Mouse (Mus musculus): ENCODE measurements around the gene Saysd1. TPM values are rescaled to one million over a fixed set of nuclear protein-coding genes. Genes with fewer than 3 reads are reported as not detected.
A peak's percentile ranks its signal among the peaks of the same experiment; 100 is the strongest.

Saysd1 gene
- polyA plus RNA-seq, 1 experiment = 5.9 TPM

DNA sequence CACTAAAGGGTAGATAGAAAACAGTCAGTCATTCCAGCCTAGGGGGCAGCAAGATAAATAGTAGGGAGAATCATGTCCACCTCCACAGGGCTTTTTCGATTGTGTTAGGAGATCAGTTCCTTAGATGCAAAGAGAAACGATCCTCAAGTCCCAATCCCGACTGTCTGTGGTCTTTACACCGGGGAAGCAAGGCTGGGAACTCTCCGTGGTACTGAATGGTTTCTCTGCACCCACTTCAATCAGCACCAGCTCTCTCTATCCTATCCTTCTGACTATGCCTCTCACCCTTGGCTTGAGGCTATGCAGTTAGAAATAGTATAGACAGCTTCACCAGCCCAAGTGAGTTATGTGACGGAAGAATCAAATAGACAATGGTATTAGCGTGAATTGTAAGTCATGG, 44.8 kb downstream of the Saysd1 start:
- Histone ChIP-seq H3K27ac (ENCODE audit: control insufficient read depth, insufficient read depth, low read depth, low read length, poor library complexity) (no peak overlapping the region), H3K4me3 (replicated peaks; ENCODE audit: control insufficient read depth, low read depth, low read length) (no peak overlapping the region), H3K4me1 (ENCODE audit: control insufficient read depth, insufficient read depth, low read length) (no peaks in the 10 kb centered on the region)
- TF ChIP-seq CTCF (IDR thresholded peaks at IDR 0.05; ENCODE audit: control insufficient read depth, insufficient read depth, low read length) = no peak
- TF ChIP-seq POLR2A (IDR thresholded peaks at IDR 0.05; ENCODE audit: borderline replicate concordance, control insufficient read depth, low read depth, low read length) = no peak
- 18% methylated on average over 7 of the region's 7 CpGs for WGBS

- Histone ChIP-seq H3K4me3 (replicated peaks; ENCODE audit: control insufficient read depth, low read depth, low read length) (no peak overlapping the region), H3K27ac (ENCODE audit: control insufficient read depth, insufficient read depth, low read depth, low read length, poor library complexity) (no peak overlapping the region)
- TF ChIP-seq CTCF (IDR thresholded peaks at IDR 0.05; ENCODE audit: control insufficient read depth, insufficient read depth, low read length) = no peak
- no peak for TF ChIP-seq POLR2A (IDR thresholded peaks at IDR 0.05; ENCODE audit: borderline replicate concordance, control insufficient read depth, low read depth, low read length)
Observed at GRCm38 (mm10) chr14:20084335-20084734, 54.0 kb downstream of the Saysd1 start.

DNA sequence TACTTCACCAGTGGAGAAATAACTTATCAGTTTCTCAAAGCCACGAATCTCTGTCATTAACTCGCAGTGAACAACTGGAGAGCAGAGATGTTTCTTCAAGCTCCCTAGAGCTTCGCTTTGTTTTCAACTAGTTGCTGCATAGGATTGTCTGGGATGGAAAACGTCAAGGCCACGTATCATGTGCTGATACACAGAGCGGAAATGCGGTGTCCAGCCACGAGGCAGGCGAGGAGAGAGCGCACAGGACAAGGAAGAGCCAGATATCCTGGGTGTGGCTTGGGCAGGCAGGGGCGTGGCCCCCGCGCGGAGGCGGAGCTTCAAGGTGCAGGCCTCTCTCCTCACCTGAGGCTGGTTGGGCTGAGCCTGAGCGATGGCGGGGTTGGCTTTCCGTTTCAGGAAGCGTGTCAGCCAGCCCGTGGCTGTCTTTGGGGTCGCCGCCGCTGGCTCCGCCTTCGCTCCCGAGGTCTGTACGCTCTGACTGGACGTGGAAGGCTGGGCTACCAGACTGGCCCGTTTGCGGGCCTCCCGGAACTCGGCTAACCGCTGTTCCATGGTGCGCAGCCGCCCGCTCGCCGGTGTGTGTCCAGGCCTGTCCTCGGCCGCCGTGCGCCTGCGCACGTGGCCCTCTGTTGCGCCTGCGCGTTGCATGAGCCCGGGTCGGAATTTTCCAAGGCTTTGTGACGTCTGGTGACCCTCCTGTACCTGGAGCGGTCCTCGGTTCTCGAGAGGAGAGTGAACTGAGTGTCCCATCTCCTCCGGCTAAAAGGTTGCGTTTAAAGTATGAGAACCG, 55.6 kb downstream of the Saysd1 start:
- no peaks in the 10 kb centered on the region; the same call in 1 of the 2 replicates for H3K4me1 ChIP-seq (ENCODE audit: control insufficient read depth, insufficient read depth, low read length)
- H3K4me3 ChIP-seq (replicated peaks; ENCODE audit: control insufficient read depth, low read depth, low read length) = peak overlapping the region; percentile 62
- WGBS = under 1% methylated on average over 55 of the region's 56 CpGs
- peak overlapping the region; percentile 90 for H3K27ac ChIP-seq (ENCODE audit: control insufficient read depth, insufficient read depth, low read depth, low read length, poor library complexity)
- no peak for TF ChIP-seq CTCF (IDR thresholded peaks at IDR 0.05; ENCODE audit: control insufficient read depth, insufficient read depth, low read length)
- TF ChIP-seq POLR2A (IDR thresholded peaks at IDR 0.05; ENCODE audit: borderline replicate concordance, control insufficient read depth, low read depth, low read length) = peak; percentile 71; the same call in 1 of the 2 replicates

More at GRCm38 (mm10) chr14:20084335-20084734, 54.0 kb downstream of the Saysd1 start:
- H3K4me1 ChIP-seq (ENCODE audit: control insufficient read depth, insufficient read depth, low read length) = no peaks in the 10 kb centered on the region; the same call in 1 of the 2 replicates

GRCm38 (mm10) chr14:20081937-20082533, 56.3 kb downstream of the Saysd1 start:
- H3K27ac ChIP-seq (ENCODE audit: control insufficient read depth, insufficient read depth, low read depth, low read length, poor library complexity) = no peak overlapping the region
- WGBS = 37% methylated on average over 5 of the region's 5 CpGs
- TF ChIP-seq CTCF (IDR thresholded peaks at IDR 0.05; ENCODE audit: control insufficient read depth, insufficient read depth, low read length) = no peak
- no peak for TF ChIP-seq POLR2A (IDR thresholded peaks at IDR 0.05; ENCODE audit: borderline replicate concordance, control insufficient read depth, low read depth, low read length)
- no peaks in the 10 kb centered on the region; the same call in 1 of the 2 replicates for H3K4me1 ChIP-seq (ENCODE audit: control insufficient read depth, insufficient read depth, low read length)
- no peak overlapping the region for H3K4me3 ChIP-seq (replicated peaks; ENCODE audit: control insufficient read depth, low read depth, low read length)

DNA sequence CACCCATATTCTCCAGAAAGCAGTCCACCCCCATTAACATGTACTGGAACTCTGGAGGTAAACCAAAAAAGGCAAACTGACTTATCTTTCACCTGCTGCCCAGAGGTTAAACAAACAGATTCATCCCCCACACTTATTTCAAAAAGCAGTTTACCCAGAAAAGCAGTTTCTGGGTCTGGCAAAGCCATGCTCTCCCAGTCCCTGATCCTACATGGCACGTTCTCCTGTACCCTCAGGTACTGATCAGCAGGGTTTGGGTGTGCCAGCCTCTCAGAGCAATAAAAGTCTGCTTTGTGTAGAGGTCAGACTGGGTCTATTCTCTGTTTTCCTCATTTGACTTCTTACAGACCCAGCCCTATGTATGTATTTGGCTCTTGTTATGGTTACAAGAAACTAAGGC, 57.2 kb downstream of the Saysd1 start:
- Histone ChIP-seq H3K4me1 (ENCODE audit: control insufficient read depth, insufficient read depth, low read length) (no peaks in the 10 kb centered on the region; the same call in 1 of the 2 replicates), H3K4me3 (replicated peaks; ENCODE audit: control insufficient read depth, low read depth, low read length) (no peak overlapping the region), H3K27ac (ENCODE audit: control insufficient read depth, insufficient read depth, low read depth, low read length, poor library complexity) (no peak overlapping the region)
- TF ChIP-seq POLR2A (IDR thresholded peaks at IDR 0.05; ENCODE audit: borderline replicate concordance, control insufficient read depth, low read depth, low read length) = no peak
- TF ChIP-seq CTCF (IDR thresholded peaks at IDR 0.05; ENCODE audit: control insufficient read depth, insufficient read depth, low read length) = no peak
- WGBS = 73% methylated on average over 1 of the region's 1 CpGs

GRCm38 (mm10) chr14:20077181-20077580, 61.2 kb downstream of the Saysd1 start:
- H3K4me3 ChIP-seq (replicated peaks; ENCODE audit: control insufficient read depth, low read depth, low read length) = no peak overlapping the region
- TF ChIP-seq POLR2A (IDR thresholded peaks at IDR 0.05; ENCODE audit: borderline replicate concordance, control insufficient read depth, low read depth, low read length) (no peak), CTCF (IDR thresholded peaks at IDR 0.05; ENCODE audit: control insufficient read depth, insufficient read depth, low read length) (no peak)
- H3K27ac ChIP-seq (ENCODE audit: control insufficient read depth, insufficient read depth, low read depth, low read length, poor library complexity) = no peak overlapping the region
- H3K4me1 ChIP-seq (ENCODE audit: control insufficient read depth, insufficient read depth, low read length) = no peaks in the 10 kb centered on the region; the same call in 1 of the 2 replicates
- 88% methylated on average over 6 of the region's 6 CpGs for WGBS

- no peak overlapping the region for H3K4me3 ChIP-seq (replicated peaks; ENCODE audit: control insufficient read depth, low read depth, low read length)
- 85% methylated on average over 7 of the region's 7 CpGs for WGBS
- no peaks in the 10 kb centered on the region for H3K4me1 ChIP-seq (ENCODE audit: control insufficient read depth, insufficient read depth, low read length)
- no peak overlapping the region for H3K27ac ChIP-seq (ENCODE audit: control insufficient read depth, insufficient read depth, low read depth, low read length, poor library complexity)
- TF ChIP-seq POLR2A (IDR thresholded peaks at IDR 0.05; ENCODE audit: borderline replicate concordance, control insufficient read depth, low read depth, low read length) = no peak
Observed at GRCm38 (mm10) chr14:20075544-20075943, 62.8 kb downstream of the Saysd1 start.

DNA sequence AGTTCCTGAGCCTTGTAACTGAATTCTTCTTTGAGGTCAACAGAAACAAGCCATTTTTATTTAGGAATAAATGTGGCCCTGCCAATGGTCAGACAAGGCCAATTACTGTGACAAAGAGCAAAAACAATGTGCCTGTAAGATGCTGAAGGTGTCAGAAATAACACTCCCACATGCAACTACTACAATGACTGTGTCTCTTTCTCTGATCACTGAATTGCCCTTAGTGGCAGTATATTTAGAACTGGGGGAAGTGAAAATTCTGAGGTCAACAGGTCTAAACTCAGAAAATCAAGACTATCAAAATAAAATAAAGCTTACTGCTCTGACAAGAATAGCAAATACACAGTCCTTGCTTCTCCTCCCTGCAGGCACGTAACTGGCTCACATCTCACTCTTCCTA, 63.6 kb downstream of the Saysd1 start:
- 60% methylated on average over 1 of the region's 1 CpGs for WGBS

More for the DNA sequence above, 63.6 kb downstream of the Saysd1 start:
- H3K27ac ChIP-seq (ENCODE audit: control insufficient read depth, insufficient read depth, low read depth, low read length, poor library complexity) = no peak overlapping the region
- TF ChIP-seq POLR2A (IDR thresholded peaks at IDR 0.05; ENCODE audit: borderline replicate concordance, control insufficient read depth, low read depth, low read length) = no peak
- no peak for TF ChIP-seq CTCF (IDR thresholded peaks at IDR 0.05; ENCODE audit: control insufficient read depth, insufficient read depth, low read length)
- H3K4me3 ChIP-seq (replicated peaks; ENCODE audit: control insufficient read depth, low read depth, low read length) = no peak overlapping the region
- H3K4me1 ChIP-seq (ENCODE audit: control insufficient read depth, insufficient read depth, low read length) = no peaks in the 10 kb centered on the region
